Mouse (Mus musculus): ENCODE data around the gene Hes7. TPM values are rescaled to one million over a fixed set of nuclear protein-coding genes. Genes with fewer than 3 reads are reported as not detected.

Gene Hes7
- total RNA-seq, 1 experiment from 2014 or later = not detected

GRCm38 (mm10) chr11:69108223-69108622 is 12.0 kb upstream of the Hes7 start:
- ATAC-seq (replicated peaks in 1 of 2; ENCODE audit: insufficient read depth in 1 of 2, low FRiP score in 2 of 2, low TSS enrichment in 1 of 2, low read depth in 1 of 2, poor library complexity in 2 of 2, severe bottlenecking in 2 of 2) = no peak

- ATAC-seq (replicated peaks in 1 of 2; ENCODE audit: insufficient read depth in 1 of 2, low FRiP score in 2 of 2, low TSS enrichment in 1 of 2, low read depth in 1 of 2, poor library complexity in 2 of 2, severe bottlenecking in 2 of 2) = no peak
These were observed 10.9 kb upstream of the Hes7 start for GRCm38 (mm10) chr11:69109032-69109900.

- peak; percentile 44 to 54 for ATAC-seq (replicated peaks in 1 of 2; ENCODE audit: insufficient read depth in 1 of 2, low FRiP score in 2 of 2, low TSS enrichment in 1 of 2, low read depth in 1 of 2, poor library complexity in 2 of 2, severe bottlenecking in 2 of 2)
These were observed 9.7 kb upstream of the Hes7 start for GRCm38 (mm10) chr11:69110319-69111046.

DNA sequence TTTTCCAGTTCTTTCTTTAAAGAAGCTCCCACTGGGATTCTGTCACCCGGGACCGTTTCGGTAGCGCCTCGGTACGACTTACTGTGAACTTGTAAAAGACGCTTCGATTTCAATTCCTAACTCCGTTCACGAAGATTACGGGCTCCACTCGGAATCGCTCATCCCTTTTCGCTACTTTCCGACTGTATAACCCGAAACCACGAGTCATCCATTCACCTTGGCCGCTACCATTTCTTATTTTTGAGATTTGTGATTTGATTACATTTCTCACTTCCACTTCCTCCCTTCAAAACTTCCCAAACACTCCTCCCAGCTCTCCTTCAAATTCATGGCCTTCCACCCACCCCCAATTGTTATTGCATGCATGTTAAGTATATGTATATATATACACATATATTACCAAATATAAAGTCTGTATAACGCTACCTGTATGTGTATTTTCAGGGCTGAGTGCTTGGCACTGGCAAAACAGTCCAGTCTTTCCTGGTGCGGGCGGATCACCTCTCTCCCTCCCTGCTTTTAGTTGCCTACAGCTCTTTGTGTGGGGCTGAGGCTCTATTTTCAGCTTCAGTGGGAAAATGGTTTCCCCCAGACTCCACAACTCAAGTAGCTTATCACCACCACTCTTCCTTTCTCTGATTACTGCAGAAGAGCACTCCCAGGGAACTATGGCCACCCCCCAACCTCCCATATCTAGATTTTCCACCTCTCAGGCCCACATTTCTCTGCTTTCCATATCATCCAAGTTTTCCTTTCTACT is 9.0 kb upstream of the Hes7 start:
- no peak for ATAC-seq (replicated peaks in 1 of 2; ENCODE audit: insufficient read depth in 1 of 2, low FRiP score in 2 of 2, low TSS enrichment in 1 of 2, low read depth in 1 of 2, poor library complexity in 2 of 2, severe bottlenecking in 2 of 2)

DNA sequence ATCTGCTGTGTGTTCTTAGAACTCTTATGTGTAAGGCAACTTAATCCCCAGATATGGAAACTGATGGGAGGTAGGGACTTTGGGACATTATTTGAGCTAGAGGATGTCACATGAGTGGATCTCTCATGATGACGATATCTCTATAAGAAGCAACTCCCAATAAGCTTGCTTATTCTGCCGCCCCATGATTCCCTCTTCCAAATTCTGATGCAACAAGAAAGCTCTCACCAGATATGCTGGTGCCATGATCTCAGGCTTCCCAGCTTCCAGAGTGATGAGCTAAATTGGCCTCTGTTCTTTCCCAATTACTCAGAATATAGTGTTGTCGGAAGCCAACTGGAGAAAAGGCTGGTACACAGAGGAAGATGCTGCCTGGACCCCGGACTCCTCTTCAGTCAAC is 8.3 kb upstream of the Hes7 start:
- no peak for ATAC-seq (replicated peaks in 1 of 2; ENCODE audit: insufficient read depth in 1 of 2, low FRiP score in 2 of 2, low TSS enrichment in 1 of 2, low read depth in 1 of 2, poor library complexity in 2 of 2, severe bottlenecking in 2 of 2)

DNA sequence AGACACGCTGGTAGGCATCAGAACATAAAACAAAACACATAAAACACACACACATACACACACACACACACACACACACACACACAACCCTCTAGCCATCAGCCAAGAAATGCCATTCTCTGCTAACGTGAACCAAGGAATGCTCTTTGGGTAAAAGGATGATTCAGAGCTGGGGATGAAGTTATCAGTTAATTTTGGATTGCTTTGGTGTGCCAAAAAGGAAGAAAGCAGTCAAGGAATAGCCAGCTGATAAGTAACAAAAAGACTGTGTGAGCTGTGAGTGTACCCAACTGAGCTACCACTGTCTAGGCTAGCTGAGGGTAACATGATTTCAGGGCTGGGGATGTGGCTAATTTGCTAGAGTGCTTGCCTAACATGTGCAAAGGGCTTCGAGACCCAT is 6.2 kb upstream of the Hes7 start:
- no peak for ATAC-seq (replicated peaks in 1 of 2; ENCODE audit: insufficient read depth in 1 of 2, low FRiP score in 2 of 2, low TSS enrichment in 1 of 2, low read depth in 1 of 2, poor library complexity in 2 of 2, severe bottlenecking in 2 of 2)

- no peak for ATAC-seq (replicated peaks in 1 of 2; ENCODE audit: insufficient read depth in 1 of 2, low FRiP score in 2 of 2, low TSS enrichment in 1 of 2, low read depth in 1 of 2, poor library complexity in 2 of 2, severe bottlenecking in 2 of 2)
These were observed 5.6 kb upstream of the Hes7 start for GRCm38 (mm10) chr11:69114621-69115020.

- no peak for ATAC-seq (replicated peaks in 1 of 2; ENCODE audit: insufficient read depth in 1 of 2, low FRiP score in 2 of 2, low TSS enrichment in 1 of 2, low read depth in 1 of 2, poor library complexity in 2 of 2, severe bottlenecking in 2 of 2)
These were observed 3.4 kb upstream of the Hes7 start for GRCm38 (mm10) chr11:69116843-69117242.

DNA sequence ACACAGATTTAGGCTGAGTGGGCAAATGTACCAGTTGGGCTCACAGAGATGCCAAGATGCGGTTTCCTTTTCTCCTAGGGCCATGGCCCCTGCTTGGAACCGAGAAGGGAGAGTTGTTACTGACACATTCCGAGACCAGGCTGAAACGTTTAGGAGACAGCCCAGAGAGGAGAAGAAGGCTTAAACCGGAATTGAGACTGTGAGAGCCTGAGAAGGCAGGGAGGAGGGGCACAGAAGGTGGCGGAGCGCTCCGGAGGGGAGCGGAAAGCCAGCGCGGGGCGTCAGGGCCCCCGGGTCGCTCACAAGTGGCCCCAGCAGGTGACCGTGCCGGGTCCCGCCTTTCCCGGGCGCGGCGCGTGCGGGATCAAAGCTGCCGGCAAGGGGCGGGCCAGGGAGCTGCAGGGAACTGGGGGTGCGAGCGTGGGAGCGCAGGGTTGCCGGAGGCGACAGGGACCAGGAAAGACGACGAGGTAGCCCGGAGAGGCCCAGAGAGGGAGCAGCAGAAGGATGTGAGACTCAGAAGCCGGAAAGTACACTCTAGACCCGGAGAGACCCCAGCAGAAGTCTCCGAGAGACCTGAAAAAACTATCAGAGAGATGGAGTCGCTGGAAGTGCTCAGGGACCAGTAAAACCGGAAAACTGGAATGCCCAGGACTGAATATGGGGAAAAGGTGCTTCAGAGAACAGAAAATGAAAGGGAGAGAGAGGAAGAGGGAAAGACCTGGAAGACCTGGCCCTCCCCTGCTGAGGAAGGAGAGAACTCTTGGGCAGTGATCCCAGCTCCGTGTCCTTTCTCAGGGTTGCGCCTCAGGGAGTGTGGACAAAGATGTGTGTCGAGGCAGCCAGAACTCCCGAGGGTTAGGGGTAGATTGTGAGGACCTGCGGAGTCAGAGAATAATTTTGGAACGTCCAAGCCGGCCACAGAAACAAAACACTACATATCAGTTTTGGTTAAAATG is 2.2 kb upstream of the Hes7 start:
- ATAC-seq (replicated peaks in 1 of 2; ENCODE audit: insufficient read depth in 1 of 2, low FRiP score in 2 of 2, low TSS enrichment in 1 of 2, low read depth in 1 of 2, poor library complexity in 2 of 2, severe bottlenecking in 2 of 2) = peak in 1 of 2 experiments; percentile 43; a peak in 3 of 4 replicates

DNA sequence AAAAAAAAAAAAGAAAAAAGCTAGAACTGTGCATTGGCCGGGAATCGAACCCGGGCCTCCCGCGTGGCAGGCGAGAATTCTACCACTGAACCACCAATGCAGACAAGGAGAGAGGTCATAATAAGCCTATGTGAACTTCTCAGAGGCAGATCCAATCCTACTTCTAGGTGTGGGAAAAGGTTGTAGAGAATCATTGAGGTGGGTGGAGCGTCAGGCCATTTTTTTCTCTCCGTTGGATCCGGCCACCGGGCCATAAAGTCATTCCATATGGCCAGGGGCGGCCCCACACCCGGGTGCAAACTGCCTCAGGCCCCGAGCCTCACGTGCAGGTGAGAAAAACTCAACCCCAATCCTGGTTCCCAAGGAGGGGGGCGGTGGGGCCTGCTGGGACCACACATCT is 1.4 kb upstream of the Hes7 start:
- peak; percentile 22 to 42; a peak in 3 of 4 replicates for ATAC-seq (replicated peaks in 1 of 2; ENCODE audit: insufficient read depth in 1 of 2, low FRiP score in 2 of 2, low TSS enrichment in 1 of 2, low read depth in 1 of 2, poor library complexity in 2 of 2, severe bottlenecking in 2 of 2)

DNA sequence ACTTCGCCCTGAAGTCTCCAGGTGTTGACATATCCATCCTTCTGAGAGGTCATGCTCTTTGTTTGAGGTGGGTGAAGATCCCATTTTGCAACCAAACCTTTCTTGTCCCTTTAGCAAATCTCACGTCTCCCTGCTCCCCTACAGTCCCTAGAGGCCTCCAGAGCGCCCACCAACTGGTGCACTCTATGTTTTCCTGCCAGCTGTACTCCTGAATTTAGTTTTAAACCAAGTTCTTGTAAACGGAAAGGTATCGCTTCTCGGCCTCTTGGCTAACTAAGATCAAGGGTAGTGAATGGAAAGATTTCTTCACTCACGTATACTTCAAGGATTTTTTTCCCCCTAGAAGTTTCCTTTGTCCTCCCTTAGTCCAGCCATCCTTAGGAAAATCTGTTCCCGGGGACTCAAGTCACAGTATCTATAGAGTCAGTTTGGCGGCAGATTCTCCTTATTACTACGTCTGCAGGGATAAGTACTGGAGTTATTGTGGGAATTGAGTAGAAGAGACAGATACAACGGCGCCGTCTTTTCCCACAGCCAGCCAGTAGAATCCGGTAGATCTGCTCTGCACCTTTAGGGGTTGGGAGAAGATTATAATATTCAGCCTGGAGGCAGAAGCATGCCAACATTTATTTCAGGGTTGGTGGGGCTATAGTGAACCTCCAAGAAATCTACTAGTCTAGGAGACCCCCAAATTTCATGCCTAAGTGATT is 603 bp upstream of the Hes7 start:
- ATAC-seq (replicated peaks in 1 of 2; ENCODE audit: insufficient read depth in 1 of 2, low FRiP score in 2 of 2, low TSS enrichment in 1 of 2, low read depth in 1 of 2, poor library complexity in 2 of 2, severe bottlenecking in 2 of 2) = no peak

DNA sequence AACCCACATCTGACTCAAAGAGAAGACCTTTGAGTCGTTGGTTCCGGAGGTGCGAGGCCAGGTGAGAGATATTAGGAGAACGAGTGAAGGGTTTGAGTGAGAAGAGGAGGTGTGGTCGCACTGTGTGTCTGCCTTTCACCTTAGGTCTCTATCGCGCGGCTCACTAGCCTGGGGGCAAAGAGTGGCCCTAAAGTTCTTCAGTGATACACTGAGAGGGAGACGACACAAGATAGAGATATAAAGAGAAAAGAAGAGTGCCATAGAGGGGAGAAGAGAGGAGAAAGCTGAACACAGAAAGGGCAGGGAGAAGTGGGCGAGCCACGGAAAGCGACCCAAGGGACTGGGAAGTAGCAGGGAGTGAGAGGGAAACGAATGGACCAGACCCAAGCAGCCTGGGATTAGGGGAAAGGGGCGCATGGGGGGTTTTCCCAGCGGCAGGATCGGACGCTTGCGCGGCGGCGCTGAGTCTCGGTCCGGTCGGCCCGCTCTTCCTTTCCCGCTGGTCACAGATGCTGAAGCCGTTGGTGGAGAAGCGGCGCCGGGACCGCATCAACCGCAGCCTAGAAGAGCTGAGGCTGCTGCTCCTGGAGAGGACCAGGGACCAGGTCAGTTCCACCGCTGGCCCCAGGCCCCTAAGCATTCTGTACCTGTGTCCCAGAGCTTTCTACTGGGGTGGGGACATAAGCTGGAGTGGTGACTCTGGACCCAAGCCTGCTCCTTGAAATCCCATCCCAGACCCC is 967 bp downstream of the Hes7 start:
- no peak for ATAC-seq (replicated peaks in 1 of 2; ENCODE audit: insufficient read depth in 1 of 2, low FRiP score in 2 of 2, low TSS enrichment in 1 of 2, low read depth in 1 of 2, poor library complexity in 2 of 2, severe bottlenecking in 2 of 2)

DNA sequence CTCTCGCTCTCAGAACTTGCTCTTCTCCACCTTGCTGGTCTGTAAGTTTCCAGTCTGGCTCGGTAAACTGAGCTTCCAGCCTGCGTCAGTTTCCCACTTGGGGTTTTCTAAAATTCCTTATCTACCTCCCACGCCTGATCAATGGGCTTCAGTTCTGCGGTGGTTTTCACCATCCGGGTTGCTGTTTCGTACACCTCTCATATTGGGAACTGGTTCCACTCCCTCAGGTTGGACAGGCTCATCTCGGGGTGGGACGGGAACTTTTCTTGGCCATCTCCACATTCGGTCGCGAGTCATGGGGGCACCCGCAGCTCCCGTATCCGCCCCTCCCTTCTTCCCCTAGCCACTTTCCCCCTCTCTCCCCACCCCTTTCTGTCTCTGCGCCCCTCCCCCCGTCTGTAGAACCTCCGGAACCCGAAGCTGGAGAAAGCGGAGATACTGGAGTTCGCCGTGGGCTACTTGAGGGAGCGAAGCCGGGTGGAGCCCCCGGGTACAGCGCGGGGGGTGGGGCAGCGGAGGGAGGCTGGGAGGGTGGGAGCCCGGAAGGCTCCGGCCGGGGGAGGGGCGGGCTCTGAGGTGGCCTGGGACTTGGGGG is 1.6 kb downstream of the Hes7 start:
- no peak for ATAC-seq (replicated peaks in 1 of 2; ENCODE audit: insufficient read depth in 1 of 2, low FRiP score in 2 of 2, low TSS enrichment in 1 of 2, low read depth in 1 of 2, poor library complexity in 2 of 2, severe bottlenecking in 2 of 2)

DNA sequence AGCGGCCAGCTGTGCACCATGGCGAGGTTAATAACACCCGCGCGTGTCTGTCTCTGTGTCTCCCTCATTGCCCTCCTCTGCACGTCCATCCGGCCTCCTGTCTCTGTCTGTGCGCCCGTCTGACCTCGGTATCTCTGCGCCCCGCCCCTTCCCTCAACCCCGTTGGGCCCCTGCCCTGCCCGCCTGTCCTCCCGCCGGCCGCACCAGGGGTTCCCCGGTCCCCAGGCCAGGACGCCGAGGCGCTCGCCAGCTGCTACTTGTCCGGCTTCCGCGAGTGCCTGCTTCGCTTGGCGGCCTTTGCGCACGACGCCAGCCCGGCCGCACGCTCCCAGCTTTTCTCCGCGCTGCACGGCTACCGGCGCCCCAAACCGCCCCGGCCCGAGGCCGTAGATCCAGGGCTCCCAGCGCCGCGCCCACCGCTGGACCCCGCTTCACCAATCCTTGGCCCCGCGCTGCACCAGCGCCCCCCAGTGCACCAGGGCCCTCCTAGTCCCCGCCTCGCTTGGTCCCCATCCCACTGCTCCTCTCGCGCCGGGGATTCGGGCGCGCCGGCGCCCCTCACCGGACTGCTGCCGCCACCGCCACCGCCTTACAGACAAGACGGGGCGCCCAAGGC is 2.2 kb downstream of the Hes7 start, which contains the start of gene 9130213A22Rik:
Gene 9130213A22Rik, minus strand, starts transcription at position 254 of the 616 bp plus-strand sequence.
- ATAC-seq (replicated peaks in 1 of 2; ENCODE audit: insufficient read depth in 1 of 2, low FRiP score in 2 of 2, low TSS enrichment in 1 of 2, low read depth in 1 of 2, poor library complexity in 2 of 2, severe bottlenecking in 2 of 2) = 0 out of 4 replicates have a peak, but pooled peaks of 1 of the 2 experiments have one; percentile 14

Measured in hematopoietic stem cell, adult 5-6 weeks (primary cell).